Mouse (Mus musculus) intestine, postnatal 0 days (tissue): ENCODE data around the gene Nde1. TPM values are rescaled to one million over a fixed set of nuclear protein-coding genes. Genes with fewer than 3 reads are reported as not detected.
"Not testable (repeated sequence)": the region's sequence is repeated elsewhere in the genome, so short reads cannot be mapped to it uniquely, and the experiment has no call there.

ENCODE experiments used
- ATAC-seq: fragments of 200-750 bp; cut with Nextera tagmentation; 2 replicates; pipeline ENCODE4 v1.8.0; 2017; ENCODE audit warnings: mild to moderate bottlenecking, moderate TSS enrichment, moderate library complexity
- H3K27ac ChIP-seq: fragments of 300-500 bp; sonication (generic); 2 replicates; pipeline ENCODE4 v1.5.1; 2014; ENCODE audit warnings: mild to moderate bottlenecking, low read depth, low read length, moderate library complexity
- H3K27me3 ChIP-seq: fragments of 300-500 bp; sonication (generic); replicated peaks from 2 replicates; pipeline ENCODE4 v1.6.1; 2014; ENCODE audit warnings: low read length, mixed read lengths; ENCODE audit not compliant: control insufficient read depth, insufficient read depth
- H3K36me3 ChIP-seq: fragments of 300-500 bp; sonication (generic); 2 replicates; pipeline ENCODE4 v1.6.1; 2014; ENCODE audit warnings: mild to moderate bottlenecking, moderate library complexity; ENCODE audit not compliant: control insufficient read depth, insufficient read depth
- H3K4me1 ChIP-seq: fragments of 300-500 bp; sonication (generic); replicated peaks from 2 replicates; pipeline ENCODE4 v1.6.1; 2014; ENCODE audit warnings: antibody characterized with exemption, low read length, mixed read lengths; ENCODE audit not compliant: control insufficient read depth, insufficient read depth
- H3K4me2 ChIP-seq: fragments of 300-500 bp; sonication (generic); replicated peaks from 2 replicates; pipeline ENCODE4 v1.6.1; 2014; ENCODE audit warnings: low read depth, mild to moderate bottlenecking, moderate library complexity
- H3K4me3 ChIP-seq: fragments of 300-500 bp; sonication (generic); 2 replicates; pipeline ENCODE4 v1.5.1; 2014; ENCODE audit warnings: low read depth, low read length
- H3K9ac ChIP-seq: fragments of 300-500 bp; sonication (generic); 2 replicates; pipeline ENCODE4 v1.6.1; 2014; ENCODE audit warnings: mild to moderate bottlenecking, low read depth, low read length
- H3K9me3 ChIP-seq: fragments of 300-500 bp; sonication (generic); 2 replicates; pipeline ENCODE4 v1.6.1; 2016; ENCODE audit warnings: mixed run types; ENCODE audit not compliant: control insufficient read depth
- CTCF ChIP-seq: sonication (generic); IDR thresholded peaks from 2 replicates; pipeline ENCODE4 v1.5.1; 2016; ENCODE audit warnings: low read depth, mild to moderate bottlenecking, control low read depth, antibody characterized with exemption, moderate library complexity
- WGBS: fragments of 180-500 bp; shearing (Covaris S2); extraction: QIAGEN DNeasy Blood & Tissue Kit; methylation state at CpG from one replicate; pipeline ENCODE4 v1.1.7; 2014; 5-methylcytosine and 5-hydroxymethylcytosine counted together
- polyA plus RNA-seq: library from polyadenylated mRNA; unstranded; fragments of >200 nt; fragmentation: Nextera tagmentation; extraction: Ambion mirVana; gene quantifications from 2 replicates; pipeline ENCODE4 v1.2.1, GENCODE M21; 2015

The Nde1 gene
- polyA plus RNA-seq, 1 experiment from 2014 or later: 18.5 TPM

DNA sequence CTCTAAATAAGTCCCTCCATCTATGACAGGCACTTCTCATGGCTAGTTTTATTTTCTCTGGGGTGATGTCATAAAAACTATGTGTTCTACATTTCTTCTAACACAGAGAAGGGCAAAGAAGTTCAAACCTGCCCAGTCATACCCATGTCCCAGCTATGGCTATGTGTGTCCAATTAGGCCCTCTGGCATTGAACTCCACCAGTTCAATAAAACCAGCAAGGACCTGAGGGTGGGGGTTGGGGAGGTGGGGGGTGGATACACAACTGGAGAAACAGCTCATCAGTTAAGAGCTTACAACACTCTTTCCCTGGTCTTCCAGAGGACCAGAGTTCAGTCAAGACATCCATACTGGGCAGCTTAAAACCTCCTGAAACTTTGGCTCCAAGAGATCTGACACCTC is 24.0 kb upstream of the Nde1 start:
- no peaks in the 10 kb centered on the region for H3K9me3 ChIP-seq
- H3K9ac ChIP-seq: no peak overlapping the region
- H3K4me1 ChIP-seq: no peaks in the 10 kb centered on the region
- no peaks in the 10 kb centered on the region for H3K27me3 ChIP-seq
- ATAC-seq: no peak
- no peak overlapping the region for H3K27ac ChIP-seq
- H3K36me3 ChIP-seq: peaks cover 61% of the 10 kb centered on the region
- H3K4me3 ChIP-seq: no peak overlapping the region
- no peak for TF ChIP-seq CTCF
- H3K4me2 ChIP-seq: no peak overlapping the region

DNA sequence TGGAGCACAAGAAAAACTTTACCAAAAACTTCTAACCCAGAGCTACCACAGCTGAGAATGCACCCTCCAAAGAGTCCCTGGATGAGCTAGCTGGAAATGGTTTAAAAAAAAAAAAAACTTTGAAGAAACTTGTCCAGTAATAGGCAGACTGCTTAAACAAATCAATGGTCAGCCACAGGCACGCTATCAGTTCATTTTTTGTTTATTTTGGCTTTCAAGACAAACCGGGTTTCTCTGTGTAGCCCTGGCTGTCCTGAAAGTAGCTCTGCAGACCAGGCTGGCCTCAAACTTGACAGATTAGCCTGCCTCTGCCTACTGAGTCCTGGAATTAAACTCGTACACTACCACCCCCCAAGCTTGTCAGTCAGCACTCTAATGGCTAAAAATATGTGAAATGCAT is 19.8 kb upstream of the Nde1 start:
- Histone ChIP-seq H3K4me1 (no peaks in the 10 kb centered on the region), H3K27me3 (no peaks in the 10 kb centered on the region), H3K4me3 (no peak overlapping the region), H3K27ac (no peak overlapping the region), H3K4me2 (no peak overlapping the region), H3K36me3 (peaks cover 65% of the 10 kb centered on the region), H3K9me3 (no peaks in the 10 kb centered on the region), H3K9ac (no peak overlapping the region)
- WGBS: 57% methylated on average over 3 of the region's 3 CpGs
- no peak for ATAC-seq
- no peak for TF ChIP-seq CTCF

DNA sequence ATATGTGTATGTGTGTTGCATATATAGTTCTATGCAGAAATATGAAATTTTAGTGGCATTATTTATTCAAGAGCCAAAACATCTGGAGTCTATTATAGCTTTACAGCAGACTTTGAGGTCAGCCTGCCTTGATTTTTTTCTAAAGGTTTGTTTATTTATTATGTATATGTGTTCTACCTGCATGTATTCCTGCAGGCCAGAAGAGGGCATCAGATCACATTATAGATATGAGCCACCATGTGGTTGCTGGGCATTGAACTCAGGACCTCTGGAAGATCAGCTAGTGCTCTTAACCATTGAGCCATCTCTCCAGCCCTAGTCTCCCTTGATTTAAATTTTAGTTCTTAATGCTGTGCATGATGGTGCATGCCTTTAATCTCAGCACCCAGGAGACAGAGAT is 15.4 kb upstream of the Nde1 start:
- Histone ChIP-seq H3K4me3 (no peak overlapping the region), H3K9me3 (no peaks in the 10 kb centered on the region), H3K36me3 (peaks cover 61% of the 10 kb centered on the region), H3K4me2 (no peak overlapping the region), H3K27ac (no peak overlapping the region), H3K4me1 (no peaks in the 10 kb centered on the region), H3K9ac (no peak overlapping the region), H3K27me3 (no peaks in the 10 kb centered on the region)
- ATAC-seq: no peak
- TF ChIP-seq CTCF: peak; percentile 49

DNA sequence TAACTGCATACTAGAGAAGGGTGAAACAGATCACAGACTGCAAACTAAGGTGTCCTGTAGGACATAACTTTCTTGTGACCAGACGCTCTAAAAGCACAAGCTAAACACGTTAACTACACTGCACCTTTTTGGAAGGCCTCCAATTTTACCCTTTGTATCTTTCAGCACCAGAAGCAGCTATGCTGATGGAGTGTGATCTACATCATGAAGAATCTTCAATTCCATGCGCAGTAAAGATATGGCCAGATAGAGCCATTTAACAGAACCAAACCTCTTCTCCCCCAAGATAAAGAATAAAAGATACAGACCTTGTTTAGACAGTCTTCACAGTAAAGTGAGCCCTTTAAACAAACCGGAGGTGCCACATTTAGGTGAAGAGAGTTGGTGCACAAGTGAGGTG is 11.4 kb upstream of the Nde1 start:
- no peak overlapping the region for H3K9ac ChIP-seq
- H3K36me3 ChIP-seq: peaks cover 40% of the 10 kb centered on the region
- 87% methylated on average over 4 of the region's 4 CpGs for WGBS
- H3K4me1 ChIP-seq: no peaks in the 10 kb centered on the region
- ATAC-seq: no peak
- H3K27me3 ChIP-seq: no peaks in the 10 kb centered on the region
- no peak overlapping the region for H3K4me3 ChIP-seq
- H3K9me3 ChIP-seq: no peaks in the 10 kb centered on the region
- H3K27ac ChIP-seq: no peak overlapping the region
- no peak for TF ChIP-seq CTCF
- H3K4me2 ChIP-seq: no peak overlapping the region

DNA sequence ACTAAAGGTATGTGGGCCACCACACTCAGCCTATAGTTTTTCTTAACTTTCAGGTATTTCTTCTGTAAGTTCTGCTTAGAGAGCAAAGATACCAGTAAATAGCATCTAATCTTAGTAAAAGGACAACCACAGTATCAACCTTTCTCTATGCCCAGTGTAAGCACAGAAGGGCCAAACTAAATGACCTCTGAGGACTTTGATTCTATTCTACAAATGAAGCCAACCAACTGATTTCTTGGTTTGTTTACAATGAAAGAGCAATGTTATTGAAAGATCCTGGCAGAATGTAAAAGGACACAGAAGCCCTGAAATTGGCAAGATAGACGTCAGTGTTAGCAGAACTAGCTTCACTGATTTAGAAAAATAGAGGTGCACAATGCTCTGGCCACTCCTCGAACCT is 7.4 kb upstream of the Nde1 start:
- H3K27ac ChIP-seq, H3K4me1 ChIP-seq, ATAC-seq, H3K4me3 ChIP-seq, H3K9ac ChIP-seq, H3K4me2 ChIP-seq, H3K27me3 ChIP-seq, H3K9me3 ChIP-seq: not testable (repeated sequence)
- H3K36me3 ChIP-seq: peaks cover 24% of the 10 kb centered on the region
- WGBS: 64% methylated on average over 1 of the region's 2 CpGs

DNA sequence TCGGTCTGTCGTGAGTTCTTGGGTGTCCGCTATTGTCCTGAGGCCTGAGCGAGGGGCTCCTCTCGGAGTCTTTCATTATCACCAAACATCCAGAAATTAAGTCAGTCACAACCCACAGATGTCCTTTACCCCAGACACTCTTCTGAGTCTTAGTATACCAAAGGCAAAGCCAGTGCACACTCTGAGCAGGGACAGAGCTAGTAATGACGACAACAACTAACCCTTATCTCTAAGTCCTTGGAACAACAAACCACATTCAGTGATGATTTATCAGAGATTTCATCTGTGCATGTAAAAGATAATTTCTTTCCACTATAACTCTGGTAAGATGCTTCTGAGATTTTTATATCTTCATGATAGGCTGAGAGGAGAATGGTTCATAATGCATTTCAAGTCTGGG is 6.8 kb upstream of the Nde1 start:
- TF ChIP-seq CTCF: no peak
- WGBS: 94% methylated on average over 6 of the region's 6 CpGs

DNA sequence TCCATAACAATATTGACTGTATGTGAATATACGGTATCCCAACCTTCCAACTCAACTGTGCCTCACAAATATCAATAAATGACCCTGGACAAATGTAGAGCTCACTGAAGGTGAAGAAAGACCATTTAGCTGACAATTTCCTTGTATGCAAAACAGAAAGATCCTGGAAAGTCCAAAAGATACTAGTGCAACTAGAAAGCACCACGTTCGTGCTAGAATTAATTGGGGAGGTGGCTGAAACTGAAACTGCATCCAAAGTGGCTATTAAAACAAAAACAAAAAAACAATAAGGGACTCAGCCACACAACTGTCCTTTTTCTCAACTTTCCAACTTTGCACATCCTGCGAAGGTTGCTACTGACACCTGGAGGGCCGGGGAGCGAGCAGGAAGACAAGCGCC is 4.5 kb upstream of the Nde1 start:
- 4% methylated on average over 7 of the region's 7 CpGs for WGBS
- H3K36me3 ChIP-seq: peaks cover 3% of the 10 kb centered on the region; the same call in 1 of the 2 replicates
- TF ChIP-seq CTCF: no peak
- H3K9me3 ChIP-seq: no peaks in the 10 kb centered on the region
- H3K4me3 ChIP-seq: peak overlapping the region; percentile 87
- peak overlapping the region; percentile 79 for H3K27ac ChIP-seq
- peak overlapping the region; percentile 84 for H3K9ac ChIP-seq
- H3K27me3 ChIP-seq: no peaks in the 10 kb centered on the region
- H3K4me1 ChIP-seq: no peaks in the 10 kb centered on the region
- H3K4me2 ChIP-seq: peak overlapping the region; percentile 76
- ATAC-seq: no peak

More for the DNA sequence above, 6.8 kb upstream of the Nde1 start:
- Histone ChIP-seq H3K4me1 (no peaks in the 10 kb centered on the region), H3K9me3 (no peaks in the 10 kb centered on the region), H3K36me3 (peaks cover 18% of the 10 kb centered on the region), H3K27ac (no peak overlapping the region), H3K9ac (no peak overlapping the region), H3K27me3 (no peaks in the 10 kb centered on the region), H3K4me2 (no peak overlapping the region), H3K4me3 (no peak overlapping the region)
- no peak for ATAC-seq
